Mouse (Mus musculus): ENCODE data around the gene Tmem184b.

DNA sequence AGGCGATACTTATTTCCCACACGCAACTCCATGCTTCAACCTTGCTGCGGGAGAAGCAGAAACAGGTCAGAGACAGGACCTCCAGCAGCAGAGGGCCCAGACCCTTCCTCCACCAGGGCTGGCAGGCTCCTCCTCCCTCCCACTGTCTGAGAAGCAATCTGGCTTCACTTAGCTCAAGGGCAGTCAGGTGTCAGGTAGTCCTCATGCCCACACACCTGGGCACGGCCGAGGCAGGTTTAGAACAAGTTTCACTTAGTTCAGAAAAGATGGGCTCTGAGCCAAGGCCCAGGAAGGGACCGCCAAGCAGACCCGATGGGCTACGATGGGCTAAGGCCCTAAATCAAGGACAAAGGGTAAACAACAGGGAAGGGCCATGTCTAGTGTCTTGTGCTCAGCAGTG is 35.4 kb upstream of the Tmem184b start:
- TF ChIP-seq GATA1 (IDR thresholded peaks at IDR 0.05; ENCODE audit: low read length) (no peak), TAL1 (IDR thresholded peaks at IDR 0.05; ENCODE audit: low read length) (no peak)
